Mouse (Mus musculus) limb, embryonic 12.5 days (tissue): ENCODE measurements around the gene Mcrip2. TPM values are rescaled to one million over a fixed set of nuclear protein-coding genes. Genes with fewer than 3 reads are reported as not detected.

Experiments used
- ATAC-seq: fragments of 200-750 bp; cut with Nextera tagmentation; 2 replicates; pipeline ENCODE4 v1.8.0; 2017; ENCODE audit warnings: low read depth, moderate TSS enrichment; ENCODE audit not compliant: insufficient number of reproducible peaks, insufficient read depth, low FRiP score, low TSS enrichment
- H3K27ac ChIP-seq: fragments of 300-500 bp; sonication (generic); 2 replicates; pipeline ENCODE4 v1.5.1; 2016; ENCODE audit warnings: mild to moderate bottlenecking, moderate library complexity
- H3K27me3 ChIP-seq: fragments of 300-500 bp; sonication (generic); 2 replicates; pipeline ENCODE4 v1.6.1; 2016; ENCODE audit warnings: mild to moderate bottlenecking, moderate library complexity
- H3K36me3 ChIP-seq: fragments of 300-500 bp; sonication (generic); 2 replicates; pipeline ENCODE4 v1.6.1; 2016; ENCODE audit warnings: mild to moderate bottlenecking, moderate library complexity
- H3K4me1 ChIP-seq: fragments of 300-500 bp; sonication (generic); replicated peaks from 2 replicates; pipeline ENCODE4 v1.6.1; 2016
- H3K4me2 ChIP-seq: fragments of 300-500 bp; sonication (generic); 2 replicates; pipeline ENCODE4 v1.6.1; 2016; ENCODE audit warnings: mild to moderate bottlenecking, moderate library complexity
- H3K4me3 ChIP-seq: fragments of 300-500 bp; sonication (generic); replicated peaks from 2 replicates; pipeline ENCODE4 v1.5.1; 2016; ENCODE audit warnings: mild to moderate bottlenecking
- H3K9ac ChIP-seq: fragments of 300-500 bp; sonication (generic); replicated peaks from 2 replicates; pipeline ENCODE4 v1.6.1; 2016; ENCODE audit warnings: mild to moderate bottlenecking, moderate library complexity
- H3K9me3 ChIP-seq: fragments of 300-500 bp; sonication (generic); 2 replicates; pipeline ENCODE4 v1.6.1; 2016; ENCODE audit warnings: mild to moderate bottlenecking, moderate library complexity
- WGBS: fragments of 180-500 bp; shearing (Covaris S2); methylation state at CpG from one replicate; pipeline ENCODE4 v1.1.7; 2016; 5-methylcytosine and 5-hydroxymethylcytosine counted together
- polyA plus RNA-seq: library from polyadenylated mRNA; unstranded; fragments of >200 nt; fragmentation: Nextera tagmentation; extraction: Ambion mirVana; gene quantifications from 2 replicates; pipeline ENCODE4 v1.2.1, GENCODE M21; 2016

Gene Mcrip2
- polyA plus RNA-seq, 1 experiment from 2014 or later, result 9.9 TPM

- under 1% methylated on average over 76 of the region's 77 CpGs for WGBS
Observed at GRCm38 (mm10) chr17:25832436-25833290, 35.9 kb downstream of the Mcrip2 start.

GRCm38 (mm10) chr17:25831451-25832281 lies 36.9 kb downstream of the Mcrip2 start:
- Histone ChIP-seq H3K4me1 (peaks cover 58% of the 10 kb centered on the region), H3K4me3 (peak overlapping the region; percentile 74), H3K9me3 (no peaks in the 10 kb centered on the region), H3K9ac (peak overlapping the region; percentile 83), H3K36me3 (peaks cover 57% of the 10 kb centered on the region), H3K4me2 (peak overlapping the region; percentile 98), H3K27me3 (no peaks in the 10 kb centered on the region), H3K27ac (peak overlapping the region; percentile 88; the same call in 1 of the 2 replicates)
- no peak for ATAC-seq
- WGBS, result 62% methylated on average over 21 of the region's 21 CpGs

More at GRCm38 (mm10) chr17:25832436-25833290, 35.9 kb downstream of the Mcrip2 start:
- Histone ChIP-seq H3K27me3 (no peaks in the 10 kb centered on the region), H3K4me1 (peaks cover 68% of the 10 kb centered on the region), H3K36me3 (peaks cover 49% of the 10 kb centered on the region), H3K27ac (peak overlapping the region; percentile 94), H3K9me3 (no peaks in the 10 kb centered on the region), H3K9ac (peak overlapping the region; percentile 83), H3K4me3 (peak overlapping the region; percentile 74), H3K4me2 (peak overlapping the region; percentile 98)
- peak; percentile 90 for ATAC-seq

- no peak overlapping the region; the same call in 1 of the 2 replicates for H3K9ac ChIP-seq
- peaks cover 63% of the 10 kb centered on the region for H3K36me3 ChIP-seq
- H3K4me1 ChIP-seq, result peaks cover 52% of the 10 kb centered on the region
- H3K4me3 ChIP-seq, result peak overlapping the region; percentile 74; the same call in 1 of the 2 replicates
- no peak for ATAC-seq
- no peaks in the 10 kb centered on the region for H3K9me3 ChIP-seq
- 92% methylated on average over 14 of the region's 14 CpGs for WGBS
- H3K4me2 ChIP-seq, result peak overlapping the region; percentile 98
- no peak overlapping the region for H3K27ac ChIP-seq
- H3K27me3 ChIP-seq, result no peaks in the 10 kb centered on the region
Observed at GRCm38 (mm10) chr17:25830806-25831431, 37.6 kb downstream of the Mcrip2 start.

- ATAC-seq, result no peak
- H3K9ac ChIP-seq, result peak overlapping the region; percentile 75
- peak overlapping the region; percentile 87 for H3K4me2 ChIP-seq
- H3K27ac ChIP-seq, result no peak overlapping the region
- peaks cover 55% of the 10 kb centered on the region for H3K4me1 ChIP-seq
- H3K27me3 ChIP-seq, result no peaks in the 10 kb centered on the region
- H3K4me3 ChIP-seq, result peak overlapping the region; percentile 62; the same call in 1 of the 2 replicates
- peaks cover 62% of the 10 kb centered on the region for H3K36me3 ChIP-seq
- H3K9me3 ChIP-seq, result no peaks in the 10 kb centered on the region
- WGBS, result 84% methylated on average over 4 of the region's 4 CpGs
Observed at GRCm38 (mm10) chr17:25830200-25830753, 38.3 kb downstream of the Mcrip2 start.

- Histone ChIP-seq H3K4me2 (peak overlapping the region; percentile 87), H3K9ac (peak overlapping the region; percentile 75), H3K27ac (peak overlapping the region; percentile 91), H3K36me3 (peaks cover 55% of the 10 kb centered on the region), H3K4me1 (peaks cover 55% of the 10 kb centered on the region), H3K4me3 (peak overlapping the region; percentile 62), H3K9me3 (no peaks in the 10 kb centered on the region), H3K27me3 (no peaks in the 10 kb centered on the region)
- WGBS, result 43% methylated on average over 8 of the region's 8 CpGs
- ATAC-seq, result no peak
Observed at GRCm38 (mm10) chr17:25829558-25830017, 39.0 kb downstream of the Mcrip2 start.

- peak within 1 kb of the TSS; percentile 62 for H3K4me3 ChIP-seq
- H3K4me1 ChIP-seq, result peaks cover 55% of the 10 kb centered on the region
- H3K9ac ChIP-seq, result peak within 1 kb of the TSS; percentile 75
- peak within 1 kb of the TSS; percentile 87 for H3K4me2 ChIP-seq
- H3K27ac ChIP-seq, result peak within 1 kb of the TSS; percentile 91
- no peaks in the 10 kb centered on the region for H3K27me3 ChIP-seq
- 2% methylated on average over 32 of the region's 32 CpGs for WGBS
- H3K9me3 ChIP-seq, result no peaks in the 10 kb centered on the region
- peaks cover 53% of the 10 kb centered on the region for H3K36me3 ChIP-seq
- ATAC-seq, result peak; percentile 6; the same call in 1 of the 2 replicates
Observed at GRCm38 (mm10) chr17:25828712-25829557, 39.6 kb downstream of the Mcrip2 start, which contains the start of gene Jmjd8. Jmjd8 (plus strand) TSS chr17:25828867.

GRCm38 (mm10) chr17:25828223-25828594 lies 40.4 kb downstream of the Mcrip2 start:
- Histone ChIP-seq H3K9me3 (no peaks in the 10 kb centered on the region), H3K4me3 (peak overlapping the region; percentile 62), H3K4me2 (peak overlapping the region; percentile 87), H3K27me3 (no peaks in the 10 kb centered on the region), H3K9ac (peak overlapping the region; percentile 75; the same call in 1 of the 2 replicates), H3K36me3 (peaks cover 53% of the 10 kb centered on the region), H3K27ac (peak overlapping the region; percentile 91), H3K4me1 (peaks cover 53% of the 10 kb centered on the region)
- ATAC-seq, result no peak
- 82% methylated on average over 8 of the region's 8 CpGs for WGBS

GRCm38 (mm10) chr17:25827546-25828222 lies 40.9 kb downstream of the Mcrip2 start:
- Histone ChIP-seq H3K4me1 (peaks cover 53% of the 10 kb centered on the region), H3K36me3 (peaks cover 53% of the 10 kb centered on the region), H3K27me3 (0 out of 2 replicates have a peak, but pooled peaks cover under 1% of the 10 kb centered on the region), H3K9ac (no peak overlapping the region; the same call in 1 of the 2 replicates), H3K27ac (no peak overlapping the region), H3K9me3 (no peaks in the 10 kb centered on the region), H3K4me3 (peak overlapping the region; percentile 62), H3K4me2 (peak overlapping the region; percentile 87)
- 92% methylated on average over 22 of the region's 22 CpGs for WGBS
- no peak for ATAC-seq

GRCm38 (mm10) chr17:25827011-25827410 lies 41.6 kb downstream of the Mcrip2 start:
- H3K36me3 ChIP-seq, result peaks cover 53% of the 10 kb centered on the region
- WGBS, result 95% methylated on average over 13 of the region's 13 CpGs
- no peak overlapping the region; the same call in 1 of the 2 replicates for H3K4me2 ChIP-seq
- H3K9me3 ChIP-seq, result no peaks in the 10 kb centered on the region
- H3K9ac ChIP-seq, result no peak overlapping the region
- peaks cover 52% of the 10 kb centered on the region for H3K4me1 ChIP-seq
- no peak overlapping the region for H3K4me3 ChIP-seq
- no peak overlapping the region for H3K27ac ChIP-seq
- peaks cover 5% of the 10 kb centered on the region; the same call in 1 of the 2 replicates for H3K27me3 ChIP-seq
- no peak for ATAC-seq
